Mouse (Mus musculus) forebrain, embryonic 15.5 days (tissue): ENCODE results near the gene Zfp804a. TPM values are rescaled to one million over a fixed set of nuclear protein-coding genes. Genes with fewer than 3 reads are reported as not detected.
A peak's percentile ranks its signal among the peaks of the same experiment; 100 is the strongest.

ENCODE experiments used
- ATAC-seq: fragments of 200-750 bp; cut with Nextera tagmentation; replicated peaks from 2 replicates; pipeline ENCODE4 v1.8.0; 2017; ENCODE audit warnings: mild to moderate bottlenecking, moderate TSS enrichment, moderate library complexity
- H3K27ac ChIP-seq: fragments of 300-500 bp; sonication (generic); replicated peaks from 2 replicates; pipeline ENCODE4 v1.5.1; 2015; ENCODE audit warnings: mild to moderate bottlenecking, inconsistent platforms
- H3K27me3 ChIP-seq: fragments of 300-500 bp; sonication (generic); 2 replicates; pipeline ENCODE4 v1.6.1; 2015; ENCODE audit warnings: inconsistent platforms
- H3K36me3 ChIP-seq: fragments of 300-500 bp; sonication (generic); 2 replicates; pipeline ENCODE4 v1.6.1; 2015; ENCODE audit warnings: mild to moderate bottlenecking, inconsistent platforms
- H3K4me1 ChIP-seq: fragments of 300-500 bp; sonication (generic); 2 replicates; pipeline ENCODE4 v1.6.1; 2015; ENCODE audit warnings: inconsistent platforms
- H3K4me2 ChIP-seq: fragments of 300-500 bp; sonication (generic); replicated peaks from 2 replicates; pipeline ENCODE4 v1.6.1; 2015; ENCODE audit warnings: mild to moderate bottlenecking, inconsistent platforms
- H3K4me3 ChIP-seq: fragments of 300-500 bp; sonication (generic); 2 replicates; pipeline ENCODE4 v1.5.1; 2015; ENCODE audit warnings: mild to moderate bottlenecking, inconsistent platforms
- H3K9ac ChIP-seq: fragments of 300-500 bp; sonication (generic); replicated peaks from 2 replicates; pipeline ENCODE4 v1.6.1; 2015; ENCODE audit warnings: mild to moderate bottlenecking, inconsistent platforms
- H3K9me3 ChIP-seq: fragments of 300-500 bp; sonication (generic); 2 replicates; pipeline ENCODE4 v1.6.1; 2016; ENCODE audit warnings: inconsistent platforms
- WGBS: fragments of 180-500 bp; shearing (Covaris S2); methylation state at CpG from one replicate; pipeline ENCODE4 v1.1.7; 2015; ENCODE audit warnings: mixed read lengths; 5-methylcytosine and 5-hydroxymethylcytosine counted together
- polyA plus RNA-seq: library from polyadenylated mRNA; unstranded; fragments of >200 nt; fragmentation: Nextera tagmentation; extraction: Ambion mirVana; gene quantifications from 2 replicates; pipeline ENCODE4 v1.2.1, GENCODE M21; 2015

Zfp804a gene
- polyA plus RNA-seq, 1 experiment from 2014 or later, result 6.1 TPM

- H3K27me3 ChIP-seq, result no peaks in the 10 kb centered on the region
- no peaks in the 10 kb centered on the region for H3K9me3 ChIP-seq
- H3K9ac ChIP-seq, result no peak overlapping the region
- no peaks in the 10 kb centered on the region for H3K4me1 ChIP-seq
- no peak for ATAC-seq
- H3K27ac ChIP-seq, result no peak overlapping the region
- 53% methylated on average over 2 of the region's 2 CpGs for WGBS
- H3K4me3 ChIP-seq, result no peak overlapping the region
- no peaks in the 10 kb centered on the region for H3K36me3 ChIP-seq
- H3K4me2 ChIP-seq, result no peak overlapping the region
Measured at GRCm38 (mm10) chr2:82119577-82119976, 66.6 kb downstream of the Zfp804a start.

GRCm38 (mm10) chr2:82178693-82179092 lies 125.7 kb downstream of the Zfp804a start:
- Histone ChIP-seq H3K9ac (no peak overlapping the region), H3K27me3 (no peaks in the 10 kb centered on the region), H3K4me2 (no peak overlapping the region), H3K4me1 (no peaks in the 10 kb centered on the region), H3K27ac (no peak overlapping the region), H3K4me3 (no peak overlapping the region), H3K36me3 (no peaks in the 10 kb centered on the region), H3K9me3 (no peaks in the 10 kb centered on the region)
- WGBS, result 98% methylated on average over 2 of the region's 2 CpGs
- no peak for ATAC-seq

GRCm38 (mm10) chr2:82181010-82181409 lies 128.0 kb downstream of the Zfp804a start:
- Histone ChIP-seq H3K9me3 (no peaks in the 10 kb centered on the region), H3K27me3 (no peaks in the 10 kb centered on the region), H3K4me3 (no peak overlapping the region), H3K9ac (no peak overlapping the region), H3K4me1 (no peaks in the 10 kb centered on the region), H3K36me3 (no peaks in the 10 kb centered on the region), H3K4me2 (no peak overlapping the region), H3K27ac (no peak overlapping the region)
- no peak for ATAC-seq
- WGBS, result 96% methylated on average over 1 of the region's 1 CpGs

- no peak overlapping the region for H3K9ac ChIP-seq
- no peaks in the 10 kb centered on the region for H3K9me3 ChIP-seq
- no peaks in the 10 kb centered on the region for H3K4me1 ChIP-seq
- no peak overlapping the region for H3K4me3 ChIP-seq
- no peak for ATAC-seq
- 78% methylated on average over 5 of the region's 5 CpGs for WGBS
- H3K4me2 ChIP-seq, result no peak overlapping the region
- H3K27me3 ChIP-seq, result no peaks in the 10 kb centered on the region
- H3K27ac ChIP-seq, result no peak overlapping the region
- H3K36me3 ChIP-seq, result no peaks in the 10 kb centered on the region
Measured at GRCm38 (mm10) chr2:82199901-82200300, 146.9 kb downstream of the Zfp804a start.

- Histone ChIP-seq H3K36me3 (no peaks in the 10 kb centered on the region), H3K27ac (peak overlapping the region; percentile 56; the same call in 1 of the 2 replicates), H3K27me3 (no peaks in the 10 kb centered on the region), H3K9ac (no peak overlapping the region), H3K4me1 (no peaks in the 10 kb centered on the region), H3K4me3 (no peak overlapping the region), H3K4me2 (no peak overlapping the region), H3K9me3 (no peaks in the 10 kb centered on the region)
- WGBS, result 52% methylated on average over 5 of the region's 5 CpGs
- peak; percentile 66; the same call in 1 of the 2 replicates for ATAC-seq
Measured at GRCm38 (mm10) chr2:82200616-82201015, 147.6 kb downstream of the Zfp804a start.

GRCm38 (mm10) chr2:82210605-82211004 lies 157.6 kb downstream of the Zfp804a start:
- Histone ChIP-seq H3K9ac (no peak overlapping the region), H3K4me3 (no peak overlapping the region), H3K4me2 (no peak overlapping the region), H3K9me3 (no peaks in the 10 kb centered on the region), H3K4me1 (no peaks in the 10 kb centered on the region), H3K27me3 (no peaks in the 10 kb centered on the region), H3K36me3 (no peaks in the 10 kb centered on the region), H3K27ac (no peak overlapping the region)
- 47% methylated on average over 1 of the region's 1 CpGs for WGBS
- ATAC-seq, result no peak

- H3K4me1 ChIP-seq, result no peaks in the 10 kb centered on the region
- 10% methylated on average over 1 of the region's 1 CpGs for WGBS
- H3K4me3 ChIP-seq, result no peak overlapping the region
- no peak for ATAC-seq
- no peaks in the 10 kb centered on the region for H3K27me3 ChIP-seq
- H3K36me3 ChIP-seq, result no peaks in the 10 kb centered on the region
- no peak overlapping the region for H3K9ac ChIP-seq
- no peak overlapping the region for H3K4me2 ChIP-seq
- H3K27ac ChIP-seq, result no peak overlapping the region
- H3K9me3 ChIP-seq, result no peaks in the 10 kb centered on the region
Measured at GRCm38 (mm10) chr2:82211972-82212371, 158.9 kb downstream of the Zfp804a start.

GRCm38 (mm10) chr2:82217873-82218272 lies 164.9 kb downstream of the Zfp804a start:
- Histone ChIP-seq H3K36me3 (no peaks in the 10 kb centered on the region), H3K9ac (no peak overlapping the region), H3K27me3 (no peaks in the 10 kb centered on the region), H3K4me1 (no peaks in the 10 kb centered on the region), H3K9me3 (no peaks in the 10 kb centered on the region), H3K4me3 (no peak overlapping the region), H3K4me2 (no peak overlapping the region), H3K27ac (no peak overlapping the region)
- ATAC-seq, result no peak
- 86% methylated on average over 2 of the region's 2 CpGs for WGBS

- ATAC-seq, result no peak
- H3K9ac ChIP-seq, result no peak overlapping the region
- H3K4me3 ChIP-seq, result no peak overlapping the region
- H3K4me2 ChIP-seq, result no peak overlapping the region
- no peaks in the 10 kb centered on the region for H3K9me3 ChIP-seq
- no peaks in the 10 kb centered on the region for H3K27me3 ChIP-seq
- H3K36me3 ChIP-seq, result no peaks in the 10 kb centered on the region
- H3K27ac ChIP-seq, result no peak overlapping the region
- peaks cover 5% of the 10 kb centered on the region; the same call in 1 of the 2 replicates for H3K4me1 ChIP-seq
Measured at GRCm38 (mm10) chr2:82246020-82246419, 193.0 kb downstream of the Zfp804a start.

GRCm38 (mm10) chr2:82246902-82247522 lies 194.0 kb downstream of the Zfp804a start:
- Histone ChIP-seq H3K9me3 (no peaks in the 10 kb centered on the region), H3K4me1 (peaks cover 5% of the 10 kb centered on the region; the same call in 1 of the 2 replicates), H3K27me3 (no peaks in the 10 kb centered on the region), H3K4me3 (no peak overlapping the region), H3K9ac (no peak overlapping the region), H3K27ac (no peak overlapping the region), H3K36me3 (no peaks in the 10 kb centered on the region), H3K4me2 (no peak overlapping the region)
- peak; percentile 71 for ATAC-seq

GRCm38 (mm10) chr2:82253382-82253781 lies 200.4 kb downstream of the Zfp804a start:
- no peak overlapping the region for H3K27ac ChIP-seq
- H3K9me3 ChIP-seq, result no peaks in the 10 kb centered on the region
- no peaks in the 10 kb centered on the region for H3K4me1 ChIP-seq
- H3K4me3 ChIP-seq, result no peak overlapping the region
- H3K9ac ChIP-seq, result no peak overlapping the region
- 85% methylated on average over 5 of the region's 5 CpGs for WGBS
- no peaks in the 10 kb centered on the region for H3K27me3 ChIP-seq
- no peak overlapping the region for H3K4me2 ChIP-seq
- no peaks in the 10 kb centered on the region for H3K36me3 ChIP-seq
- ATAC-seq, result no peak

GRCm38 (mm10) chr2:82282591-82283269 lies 229.7 kb downstream of the Zfp804a start:
- H3K4me3 ChIP-seq, result no peak overlapping the region
- no peaks in the 10 kb centered on the region for H3K36me3 ChIP-seq
- H3K27ac ChIP-seq, result no peak overlapping the region
- H3K9ac ChIP-seq, result no peak overlapping the region
- no peak overlapping the region for H3K4me2 ChIP-seq
- no peaks in the 10 kb centered on the region for H3K9me3 ChIP-seq
- no peak for ATAC-seq
- 61% methylated on average over 2 of the region's 2 CpGs for WGBS
- H3K4me1 ChIP-seq, result no peaks in the 10 kb centered on the region
- no peaks in the 10 kb centered on the region for H3K27me3 ChIP-seq
